Mouse (Mus musculus) testis, adult 2 months (tissue): ENCODE data around the gene Man2a2.

ENCODE experiments used
- CTCF ChIP-seq: fragments of 200-500 bp; IDR thresholded peaks from 2 replicates; pipeline ENCODE4 v1.5.1; 2012; ENCODE audit warnings: low read depth, mild to moderate bottlenecking, inconsistent platforms, low read length, moderate library complexity; ENCODE audit not compliant: control insufficient read depth, insufficient read depth, insufficient replicate concordance
- POLR2A ChIP-seq: fragments of 200-500 bp; IDR thresholded peaks from 2 replicates; pipeline ENCODE4 v1.6.1; 2012; ENCODE audit warnings: low read depth, mild to moderate bottlenecking, inconsistent platforms, low read length, moderate library complexity; ENCODE audit not compliant: control insufficient read depth

DNA sequence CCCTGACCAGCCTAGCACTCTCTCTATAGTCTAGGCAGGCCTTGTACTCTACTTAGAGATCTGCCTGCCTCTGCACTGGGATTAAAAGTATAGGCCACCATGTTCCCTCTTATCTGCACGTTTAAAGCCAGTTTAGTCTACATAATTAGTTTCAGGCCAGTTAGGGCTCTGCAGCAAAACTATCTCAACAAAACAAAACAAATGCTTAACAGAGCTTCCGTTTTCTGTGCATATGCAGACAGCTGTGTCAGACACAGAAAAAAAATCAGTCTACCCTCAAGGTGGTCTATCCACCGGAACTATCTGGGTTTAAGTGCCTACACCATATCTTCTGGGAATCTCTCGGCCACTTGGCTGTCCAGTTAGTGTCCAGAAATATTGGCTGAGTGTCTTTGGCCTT is 2.2 kb upstream of the Man2a2 start:
- no peak for TF ChIP-seq POLR2A
- TF ChIP-seq CTCF: no peak
